Mouse (Mus musculus) kidney, embryonic 14.5 days (tissue): ENCODE measurements at regions not wholly inside any gene's neighbourhood (a gene's known extent, or its start where the extent isn't known, plus 50 kb on each side); places are given as distances from the start of the nearest gene placed in this dataset.

ENCODE experiments used
- ATAC-seq: fragments of 200-750 bp; cut with Nextera tagmentation; 2 replicates; pipeline ENCODE4 v1.8.0; 2017; ENCODE audit warnings: moderate number of reproducible peaks, mild to moderate bottlenecking, moderate TSS enrichment, moderate library complexity; ENCODE audit not compliant: low FRiP score, low TSS enrichment
- H3K27ac ChIP-seq: fragments of 300-500 bp; sonication (generic); 2 replicates; pipeline ENCODE4 v1.5.1; 2014; ENCODE audit warnings: low read depth, mild to moderate bottlenecking, low read length, moderate library complexity, mixed read lengths
- H3K27me3 ChIP-seq: fragments of 300-500 bp; sonication (generic); 2 replicates; pipeline ENCODE4 v1.6.1; 2014; ENCODE audit warnings: mild to moderate bottlenecking, low read length; ENCODE audit not compliant: control insufficient read depth, insufficient read depth
- H3K36me3 ChIP-seq: fragments of 300-500 bp; sonication (generic); 2 replicates; pipeline ENCODE4 v1.6.1; 2014; ENCODE audit warnings: low read length, mixed read lengths; ENCODE audit not compliant: control insufficient read depth, insufficient read depth
- H3K4me1 ChIP-seq: fragments of 300-500 bp; sonication (generic); 2 replicates; pipeline ENCODE4 v1.6.1; 2014; ENCODE audit warnings: low read length, mixed read lengths; ENCODE audit not compliant: control insufficient read depth, insufficient read depth
- H3K4me2 ChIP-seq: fragments of 300-500 bp; sonication (generic); replicated peaks from 2 replicates; pipeline ENCODE4 v1.6.1; 2014; ENCODE audit warnings: low read depth, mild to moderate bottlenecking, low read length
- H3K4me3 ChIP-seq: fragments of 300-500 bp; sonication (generic); 2 replicates; pipeline ENCODE4 v1.5.1; 2014; ENCODE audit warnings: mild to moderate bottlenecking, low read length
- H3K9ac ChIP-seq: fragments of 300-500 bp; sonication (generic); 2 replicates; pipeline ENCODE4 v1.6.1; 2014; ENCODE audit warnings: low read depth, mild to moderate bottlenecking, low read length, moderate library complexity
- H3K9me3 ChIP-seq: fragments of 300-500 bp; sonication (generic); 2 replicates; pipeline ENCODE4 v1.6.1; 2016; ENCODE audit warnings: low read length; ENCODE audit not compliant: control insufficient read depth
- WGBS: fragments of 180-500 bp; shearing (Covaris S2); extraction: QIAGEN DNeasy Blood & Tissue Kit; methylation state at CpG from one replicate; pipeline ENCODE4 v1.1.7; 2014; 5-methylcytosine and 5-hydroxymethylcytosine counted together

DNA sequence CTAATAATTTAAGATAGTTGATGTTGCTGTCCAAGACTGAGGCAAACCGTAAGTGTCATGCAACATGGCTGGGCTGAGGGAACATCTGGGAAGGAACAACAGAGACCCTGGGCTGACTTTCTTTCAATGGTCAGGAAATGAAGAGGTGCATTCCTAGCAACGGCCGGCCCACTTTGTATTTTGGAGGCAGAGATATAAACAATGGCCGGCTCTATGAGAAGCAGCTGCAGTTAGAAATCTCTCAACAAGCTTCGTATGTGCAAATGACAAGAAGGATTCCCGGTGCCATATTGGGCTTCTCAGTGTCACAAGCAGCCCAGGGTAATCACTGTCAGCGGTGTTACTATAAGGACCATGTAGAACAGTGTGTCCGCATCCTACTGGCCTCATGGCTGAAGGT lies 108.0 kb upstream of the Tcf21 start:
- H3K9me3 ChIP-seq: no peaks in the 10 kb centered on the region
- peaks cover 7% of the 10 kb centered on the region for H3K4me1 ChIP-seq
- H3K27me3 ChIP-seq: no peaks in the 10 kb centered on the region
- no peak overlapping the region for H3K4me3 ChIP-seq
- H3K36me3 ChIP-seq: no peaks in the 10 kb centered on the region
- no peak overlapping the region for H3K4me2 ChIP-seq
- ATAC-seq: no peak
- WGBS: 67% methylated on average over 8 of the region's 8 CpGs
- H3K27ac ChIP-seq: no peak overlapping the region
- H3K9ac ChIP-seq: no peak overlapping the region

GRCm38 (mm10) chr10:22926099-22926498 lies 106.1 kb upstream of the Tcf21 start:
- Histone ChIP-seq H3K4me1 (peaks cover 12% of the 10 kb centered on the region), H3K4me3 (no peak overlapping the region), H3K9ac (no peak overlapping the region), H3K27ac (peak overlapping the region; percentile 20; the same call in 1 of the 2 replicates), H3K27me3 (no peaks in the 10 kb centered on the region), H3K4me2 (no peak overlapping the region), H3K9me3 (no peaks in the 10 kb centered on the region), H3K36me3 (no peaks in the 10 kb centered on the region)
- whole genome bisulfite sequencing: 7% methylated on average over 5 of the region's 5 CpGs
- ATAC-seq: peak; percentile 72

DNA sequence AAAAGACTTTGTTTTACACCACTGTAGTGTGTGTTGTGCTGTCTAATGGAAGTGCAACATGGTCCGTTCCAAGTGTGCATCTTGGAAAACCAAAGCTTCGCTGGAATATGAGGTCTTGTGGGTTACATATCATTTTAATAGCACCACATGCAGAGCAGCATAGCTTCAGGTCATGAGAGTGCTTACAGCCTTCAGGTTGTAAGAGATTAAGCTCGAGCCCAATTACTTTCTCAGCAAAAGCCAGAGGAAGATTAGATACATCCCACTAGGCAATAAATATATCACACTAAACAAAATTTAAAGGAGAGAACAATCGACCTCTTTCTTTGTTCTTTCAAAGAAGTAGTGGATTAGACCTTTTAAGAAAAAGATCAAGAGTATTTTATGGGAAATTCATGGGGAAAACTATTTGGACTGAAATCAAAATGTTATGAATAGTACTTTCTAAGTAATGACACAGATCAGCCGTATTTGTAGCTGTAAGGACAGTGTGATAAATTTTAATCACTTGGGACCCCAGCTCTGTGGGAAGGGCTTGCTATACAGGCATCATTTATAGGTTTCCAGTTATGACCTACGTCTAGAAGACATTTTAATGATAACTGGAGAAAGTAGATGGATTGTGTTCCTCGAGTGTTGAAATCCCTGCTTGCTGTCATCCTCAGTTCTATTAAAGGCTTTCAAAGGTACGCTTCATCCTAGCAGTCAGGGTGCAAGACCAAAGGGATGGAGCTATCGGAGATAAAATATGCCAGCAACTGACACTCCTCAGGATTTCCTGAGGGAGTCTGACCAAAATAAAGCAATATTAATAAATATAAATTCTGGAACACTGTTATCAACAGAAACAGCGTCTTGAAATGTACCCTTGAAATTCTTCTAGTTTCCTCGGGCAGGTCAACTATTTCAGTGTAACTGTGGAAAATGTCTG lies 101.3 kb upstream of the Tcf21 start:
- ATAC-seq: peak; percentile 81
- Histone ChIP-seq H3K4me3 (no peak overlapping the region), H3K27me3 (no peaks in the 10 kb centered on the region), H3K9ac (no peak overlapping the region), H3K4me2 (no peak overlapping the region), H3K36me3 (no peaks in the 10 kb centered on the region), H3K9me3 (no peaks in the 10 kb centered on the region), H3K4me1 (peaks cover 6% of the 10 kb centered on the region; the same call in 1 of the 2 replicates), H3K27ac (peak overlapping the region; percentile 62; the same call in 1 of the 2 replicates)
- 36% methylated on average over 11 of the region's 11 CpGs for WGBS

DNA sequence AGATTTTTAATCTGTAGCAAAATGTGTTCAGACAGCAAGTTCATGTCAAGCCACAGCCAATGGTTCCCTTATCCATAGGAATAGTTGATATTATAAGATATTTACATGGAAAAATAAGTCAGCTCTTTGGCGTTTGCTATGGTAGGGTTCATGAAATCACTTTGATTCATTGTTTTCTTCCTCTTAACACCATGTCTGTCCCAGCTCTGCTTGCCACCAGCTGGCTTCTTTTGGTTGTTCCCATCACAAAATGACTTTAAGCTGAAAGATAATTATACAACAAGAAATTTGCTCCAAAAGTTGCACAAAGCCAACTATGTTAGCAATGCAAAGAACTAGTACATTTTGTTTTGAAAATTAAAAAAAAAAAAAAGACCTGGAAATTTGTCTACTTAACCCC lies 99.9 kb upstream of the Tcf21 start:
- H3K4me1 ChIP-seq: 0 out of 2 replicates have a peak, but pooled peaks cover 5% of the 10 kb centered on the region
- 48% methylated on average over 1 of the region's 1 CpGs for WGBS
- H3K27me3 ChIP-seq: no peaks in the 10 kb centered on the region
- ATAC-seq: no peak
- H3K9ac ChIP-seq: no peak overlapping the region
- no peak overlapping the region for H3K4me3 ChIP-seq
- peak overlapping the region; percentile 43; the same call in 1 of the 2 replicates for H3K27ac ChIP-seq
- H3K9me3 ChIP-seq: no peaks in the 10 kb centered on the region
- H3K4me2 ChIP-seq: no peak overlapping the region
- H3K36me3 ChIP-seq: no peaks in the 10 kb centered on the region

DNA sequence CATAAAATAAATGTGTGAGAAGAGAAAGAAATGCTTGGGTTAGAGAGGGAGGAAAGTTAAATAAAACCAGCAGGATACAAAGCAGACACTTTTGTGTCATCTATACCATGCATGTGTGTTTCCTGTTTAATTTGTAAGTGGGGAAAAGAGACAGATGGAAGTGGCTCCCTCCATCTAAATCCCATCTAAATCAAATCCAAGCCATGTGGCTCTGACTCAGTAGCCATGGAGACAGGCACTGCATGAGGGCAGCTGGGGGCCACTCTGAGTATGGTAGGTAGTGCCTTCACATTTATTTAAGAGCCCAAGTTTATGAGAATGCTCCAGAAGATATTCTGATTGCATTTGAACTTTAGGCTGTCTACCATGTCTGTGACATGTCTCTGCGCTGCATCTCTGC lies 97.8 kb upstream of the Tcf21 start:
- Histone ChIP-seq H3K4me2 (no peak overlapping the region), H3K4me3 (no peak overlapping the region), H3K4me1 (0 out of 2 replicates have a peak, but pooled peaks cover 5% of the 10 kb centered on the region), H3K9ac (no peak overlapping the region), H3K27me3 (no peaks in the 10 kb centered on the region), H3K36me3 (no peaks in the 10 kb centered on the region), H3K9me3 (no peaks in the 10 kb centered on the region), H3K27ac (no peak overlapping the region; the same call in 1 of the 2 replicates)
- ATAC-seq: no peak
- WGBS: 90% methylated on average over 1 of the region's 1 CpGs

DNA sequence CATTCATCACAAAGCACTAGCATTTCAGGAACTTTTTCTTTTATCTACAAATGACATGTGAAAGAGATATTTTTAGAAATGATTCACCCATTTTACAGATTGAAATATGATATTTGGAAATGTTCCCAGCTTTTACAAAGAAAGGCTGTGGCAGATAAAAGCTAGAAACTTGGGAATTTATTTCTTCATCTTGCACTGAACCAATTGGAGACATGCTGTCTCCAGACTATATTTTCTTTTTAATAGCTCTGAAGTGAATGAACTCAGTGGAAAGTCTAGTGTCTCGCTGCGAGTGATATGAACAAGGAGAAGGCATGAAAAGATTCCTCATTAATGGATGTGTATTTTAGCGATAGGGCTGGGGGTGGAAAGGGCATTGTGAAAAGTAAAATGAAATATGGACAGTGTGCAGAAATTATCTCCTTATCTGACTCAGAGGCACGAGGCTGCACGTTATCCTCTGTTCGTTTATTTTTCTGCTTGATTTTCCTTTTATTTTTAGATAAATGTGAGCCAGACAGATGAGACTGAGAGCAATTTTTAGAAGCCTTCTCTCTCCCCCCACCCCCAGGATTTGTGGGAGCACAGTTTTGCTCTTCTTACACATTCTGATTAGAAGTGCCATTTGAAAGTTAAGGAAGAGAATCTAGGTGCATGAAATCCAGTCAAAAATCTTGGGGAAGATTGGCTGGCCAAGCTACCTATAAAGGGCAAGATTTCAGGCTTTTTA lies 96.0 kb upstream of the Tcf21 start:
- no peak overlapping the region for H3K4me3 ChIP-seq
- 51% methylated on average over 6 of the region's 6 CpGs for WGBS
- no peaks in the 10 kb centered on the region for H3K27me3 ChIP-seq
- peak overlapping the region; percentile 37; the same call in 1 of the 2 replicates for H3K27ac ChIP-seq
- no peaks in the 10 kb centered on the region for H3K4me1 ChIP-seq
- H3K9ac ChIP-seq: no peak overlapping the region
- H3K36me3 ChIP-seq: no peaks in the 10 kb centered on the region
- peak; percentile 62; the same call in 1 of the 2 replicates for ATAC-seq
- no peaks in the 10 kb centered on the region for H3K9me3 ChIP-seq
- no peak overlapping the region for H3K4me2 ChIP-seq

GRCm38 (mm10) chr10:22913112-22913511 lies 93.1 kb upstream of the Tcf21 start:
- no peak overlapping the region for H3K9ac ChIP-seq
- WGBS: 70% methylated on average over 1 of the region's 1 CpGs
- no peaks in the 10 kb centered on the region for H3K36me3 ChIP-seq
- H3K27me3 ChIP-seq: no peaks in the 10 kb centered on the region
- no peak overlapping the region for H3K4me3 ChIP-seq
- 0 out of 2 replicates have a peak, but pooled peaks cover 4% of the 10 kb centered on the region for H3K4me1 ChIP-seq
- no peak overlapping the region for H3K4me2 ChIP-seq
- H3K9me3 ChIP-seq: no peaks in the 10 kb centered on the region
- peak overlapping the region; percentile 63; the same call in 1 of the 2 replicates for H3K27ac ChIP-seq
- no peak for ATAC-seq

- H3K4me2 ChIP-seq: no peak overlapping the region
- H3K4me3 ChIP-seq: no peak overlapping the region
- H3K9me3 ChIP-seq: no peaks in the 10 kb centered on the region
- H3K27me3 ChIP-seq: no peaks in the 10 kb centered on the region
- no peak overlapping the region for H3K9ac ChIP-seq
- ATAC-seq: no peak
- H3K4me1 ChIP-seq: 0 out of 2 replicates have a peak, but pooled peaks cover 4% of the 10 kb centered on the region
- H3K36me3 ChIP-seq: no peaks in the 10 kb centered on the region
- H3K27ac ChIP-seq: peak overlapping the region; percentile 37; the same call in 1 of the 2 replicates
- WGBS: 57% methylated on average over 6 of the region's 6 CpGs
Observed at GRCm38 (mm10) chr10:22908640-22909039, 88.7 kb upstream of the Tcf21 start.
